Mouse (Mus musculus) kidney, embryonic 14.5 days (tissue): ENCODE data around the gene Hipk1. TPM values are rescaled to one million over a fixed set of nuclear protein-coding genes. Genes with fewer than 3 reads are reported as not detected.

ENCODE experiments used
- ATAC-seq: fragments of 200-750 bp; cut with Nextera tagmentation; 2 replicates; pipeline ENCODE4 v1.8.0; 2017; ENCODE audit warnings: moderate number of reproducible peaks, mild to moderate bottlenecking, moderate TSS enrichment, moderate library complexity; ENCODE audit not compliant: low FRiP score, low TSS enrichment
- H3K27ac ChIP-seq: fragments of 300-500 bp; sonication (generic); 2 replicates; pipeline ENCODE4 v1.5.1; 2014; ENCODE audit warnings: low read depth, mild to moderate bottlenecking, low read length, moderate library complexity, mixed read lengths
- H3K27me3 ChIP-seq: fragments of 300-500 bp; sonication (generic); 2 replicates; pipeline ENCODE4 v1.6.1; 2014; ENCODE audit warnings: mild to moderate bottlenecking, low read length; ENCODE audit not compliant: control insufficient read depth, insufficient read depth
- H3K36me3 ChIP-seq: fragments of 300-500 bp; sonication (generic); 2 replicates; pipeline ENCODE4 v1.6.1; 2014; ENCODE audit warnings: low read length, mixed read lengths; ENCODE audit not compliant: control insufficient read depth, insufficient read depth
- H3K4me1 ChIP-seq: fragments of 300-500 bp; sonication (generic); 2 replicates; pipeline ENCODE4 v1.6.1; 2014; ENCODE audit warnings: low read length, mixed read lengths; ENCODE audit not compliant: control insufficient read depth, insufficient read depth
- H3K4me2 ChIP-seq: fragments of 300-500 bp; sonication (generic); replicated peaks from 2 replicates; pipeline ENCODE4 v1.6.1; 2014; ENCODE audit warnings: low read depth, mild to moderate bottlenecking, low read length
- H3K4me3 ChIP-seq: fragments of 300-500 bp; sonication (generic); 2 replicates; pipeline ENCODE4 v1.5.1; 2014; ENCODE audit warnings: mild to moderate bottlenecking, low read length
- H3K9ac ChIP-seq: fragments of 300-500 bp; sonication (generic); 2 replicates; pipeline ENCODE4 v1.6.1; 2014; ENCODE audit warnings: low read depth, mild to moderate bottlenecking, low read length, moderate library complexity
- H3K9me3 ChIP-seq: fragments of 300-500 bp; sonication (generic); 2 replicates; pipeline ENCODE4 v1.6.1; 2016; ENCODE audit warnings: low read length; ENCODE audit not compliant: control insufficient read depth
- WGBS: fragments of 180-500 bp; shearing (Covaris S2); extraction: QIAGEN DNeasy Blood & Tissue Kit; methylation state at CpG from one replicate; pipeline ENCODE4 v1.1.7; 2014; 5-methylcytosine and 5-hydroxymethylcytosine counted together
- polyA plus RNA-seq: library from polyadenylated mRNA; unstranded; fragments of >200 nt; fragmentation: Nextera tagmentation; extraction: Ambion mirVana; gene quantifications from 2 replicates; pipeline ENCODE4 v1.2.1, GENCODE M21; 2014

Hipk1 gene
- polyA plus RNA-seq, 1 experiment from 2014 or later = 19.0 TPM

DNA sequence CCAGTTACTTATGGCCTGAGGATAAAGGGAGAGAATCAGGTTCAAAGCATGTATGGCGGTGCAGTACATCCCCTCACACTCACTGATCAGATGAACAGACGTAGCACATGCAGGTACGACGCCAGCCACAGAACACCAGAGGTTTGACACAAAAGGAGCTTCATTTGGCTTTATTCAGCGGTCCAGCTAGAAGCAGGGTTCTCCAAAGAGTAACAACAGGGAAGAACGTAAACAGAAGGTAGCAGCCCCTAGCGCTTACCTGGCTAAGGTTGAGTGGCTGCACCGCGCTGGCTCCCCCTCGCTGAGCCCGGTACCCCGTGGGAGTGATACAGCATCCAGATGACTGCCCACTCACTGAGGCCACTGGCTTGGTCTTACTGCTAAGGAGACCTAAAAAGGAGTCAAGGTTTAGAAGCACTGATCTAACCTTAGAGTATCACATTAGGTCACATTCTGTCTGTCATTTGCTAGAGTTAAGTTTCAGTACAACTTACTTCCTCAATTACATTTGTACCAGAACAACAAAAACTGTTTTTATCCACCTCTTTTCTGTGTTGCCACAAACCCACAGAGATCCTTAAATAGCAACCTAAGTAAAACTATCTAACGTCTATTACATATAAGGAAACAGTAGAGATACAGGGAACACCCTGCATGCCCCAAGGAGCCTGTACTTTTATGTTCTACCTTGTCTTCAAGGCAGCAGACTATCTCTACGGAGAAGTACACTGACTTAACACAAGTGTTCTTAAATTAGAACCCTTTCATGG is 46.2 kb downstream of the Hipk1 start:
- no peaks in the 10 kb centered on the region for H3K9me3 ChIP-seq
- ATAC-seq = no peak
- H3K4me2 ChIP-seq = no peak overlapping the region
- peaks cover 75% of the 10 kb centered on the region for H3K36me3 ChIP-seq
- H3K9ac ChIP-seq = no peak overlapping the region
- H3K27me3 ChIP-seq = no peaks in the 10 kb centered on the region
- WGBS = 64% methylated on average over 14 of the region's 14 CpGs
- no peak overlapping the region for H3K4me3 ChIP-seq
- H3K27ac ChIP-seq = no peak overlapping the region
- H3K4me1 ChIP-seq = no peaks in the 10 kb centered on the region

DNA sequence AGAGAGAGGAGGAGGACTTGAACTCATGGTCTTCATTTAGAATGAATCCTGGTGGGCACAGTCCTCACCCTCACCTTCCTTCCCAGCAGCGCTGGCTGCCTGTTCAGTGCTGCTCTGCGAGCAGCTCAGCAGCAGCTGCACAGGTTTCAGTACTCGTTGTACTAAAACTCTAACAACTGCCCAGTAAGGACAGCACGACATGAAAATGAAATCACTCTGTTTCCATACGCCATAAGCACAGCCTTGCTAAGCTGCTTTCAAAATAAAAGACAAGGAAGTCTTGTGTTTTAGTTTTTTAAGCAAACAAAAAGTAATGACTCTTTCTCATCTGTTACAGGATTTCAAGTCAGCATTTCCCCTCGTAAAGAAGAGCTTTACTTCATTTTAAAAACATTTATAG is 48.2 kb downstream of the Hipk1 start:
- Histone ChIP-seq H3K9me3 (no peaks in the 10 kb centered on the region), H3K4me3 (no peak overlapping the region), H3K36me3 (peaks cover 59% of the 10 kb centered on the region), H3K9ac (no peak overlapping the region), H3K27ac (no peak overlapping the region), H3K27me3 (no peaks in the 10 kb centered on the region), H3K4me2 (no peak overlapping the region), H3K4me1 (no peaks in the 10 kb centered on the region)
- no peak for ATAC-seq
- WGBS = 82% methylated on average over 6 of the region's 6 CpGs

DNA sequence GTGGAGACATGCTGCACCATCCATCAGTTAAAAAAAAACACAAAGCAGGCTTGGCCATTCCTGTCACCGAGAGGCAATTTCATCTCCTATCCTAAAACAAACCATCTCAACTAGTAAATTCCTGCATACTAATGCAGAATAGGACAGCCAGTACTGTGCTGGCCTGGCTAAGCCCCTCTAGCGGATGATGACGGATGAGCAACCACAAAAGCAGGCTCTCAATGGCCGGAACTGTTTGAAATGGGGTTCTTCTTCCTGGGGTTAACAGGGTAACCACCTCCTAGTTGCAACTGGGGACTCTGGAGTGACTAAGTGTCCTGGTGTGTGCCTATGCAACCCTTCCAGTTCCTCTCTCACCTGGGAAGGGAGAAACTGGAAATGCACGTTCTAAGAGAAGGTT is 51.0 kb downstream of the Hipk1 start:
- Histone ChIP-seq H3K4me1 (peaks cover 21% of the 10 kb centered on the region), H3K27me3 (no peaks in the 10 kb centered on the region), H3K36me3 (peaks cover 34% of the 10 kb centered on the region), H3K4me3 (no peak overlapping the region), H3K9ac (no peak overlapping the region), H3K9me3 (no peaks in the 10 kb centered on the region), H3K4me2 (no peak overlapping the region), H3K27ac (no peak overlapping the region)
- 47% methylated on average over 5 of the region's 5 CpGs for WGBS
- ATAC-seq = no peak

DNA sequence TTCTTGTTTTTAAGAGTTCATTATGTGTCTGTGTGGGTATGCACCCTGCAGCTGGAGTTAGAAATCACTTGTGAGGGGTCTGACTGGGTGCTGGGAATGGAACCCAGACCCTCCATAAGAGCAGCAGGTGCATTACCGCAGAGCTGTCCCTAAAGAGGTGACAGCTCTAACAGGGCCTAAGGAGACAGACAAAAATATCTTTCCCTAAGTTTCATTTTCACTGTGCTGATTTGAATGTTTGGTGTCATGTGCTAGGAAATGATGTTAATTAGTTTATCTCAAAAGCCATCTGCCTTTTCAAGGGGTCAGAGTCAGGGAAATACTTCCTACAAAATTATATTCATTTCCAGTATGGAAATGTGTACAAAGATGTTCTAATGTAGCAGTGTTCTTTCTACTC is 52.0 kb downstream of the Hipk1 start, which contains the start of gene Gm10964:
Gene Gm10964, plus strand, starts transcription at position 38 of the 400 bp plus-strand sequence.
- Histone ChIP-seq H3K4me1 (peaks cover 32% of the 10 kb centered on the region), H3K27ac (peak within 1 kb of the TSS; percentile 94), H3K27me3 (no peaks in the 10 kb centered on the region), H3K4me3 (peak within 1 kb of the TSS; percentile 40), H3K9ac (peak within 1 kb of the TSS; percentile 54), H3K4me2 (peak within 1 kb of the TSS; percentile 51), H3K9me3 (no peaks in the 10 kb centered on the region), H3K36me3 (peaks cover 24% of the 10 kb centered on the region)
- 93% methylated on average over 1 of the region's 1 CpGs for WGBS
- no peak for ATAC-seq

DNA sequence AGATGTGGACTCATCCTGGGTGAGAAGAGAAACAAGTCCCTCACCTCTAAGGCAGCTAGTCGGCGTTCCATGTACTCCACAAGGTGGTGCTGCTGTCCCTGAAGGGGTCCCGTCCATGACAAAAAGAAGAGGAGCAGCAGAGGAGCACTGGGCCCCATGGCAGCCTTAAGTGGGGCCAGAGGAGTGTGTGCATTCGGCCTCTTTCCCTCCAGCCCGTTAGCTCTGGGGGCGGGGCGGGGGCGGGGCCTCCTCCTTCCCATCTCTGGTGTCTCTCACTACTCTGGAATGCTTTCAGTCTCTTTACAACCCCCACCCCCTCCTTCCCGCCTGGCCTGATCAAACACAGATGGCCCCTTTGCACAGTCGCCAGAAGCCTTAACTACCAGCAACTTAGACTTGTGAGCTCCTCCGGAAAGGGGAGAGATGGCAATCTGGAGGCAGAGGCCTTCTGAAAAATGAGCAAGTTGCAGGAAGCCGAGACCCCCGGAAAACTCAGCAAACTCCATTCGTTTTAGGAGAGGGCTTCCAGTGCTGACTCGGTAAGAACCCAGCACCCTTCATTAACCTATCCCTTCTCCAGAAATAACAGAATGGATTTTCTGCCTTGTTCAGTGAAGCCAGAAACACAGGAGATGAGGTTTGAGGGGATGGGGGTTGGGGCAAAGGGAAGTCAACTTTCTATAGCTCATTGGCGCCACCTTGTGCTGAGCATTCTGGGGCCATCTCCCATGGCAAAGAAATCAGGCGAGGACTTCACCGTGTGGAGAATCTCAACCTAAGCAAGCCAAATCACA is 53.4 kb downstream of the Hipk1 start, which contains the start of gene Olfml3:
Gene Olfml3, minus strand, starts transcription at position 224 of the 794 bp plus-strand sequence.
- no peaks in the 10 kb centered on the region for H3K27me3 ChIP-seq
- peaks cover 12% of the 10 kb centered on the region; the same call in 1 of the 2 replicates for H3K36me3 ChIP-seq
- H3K9me3 ChIP-seq = no peaks in the 10 kb centered on the region
- peaks cover 45% of the 10 kb centered on the region for H3K4me1 ChIP-seq
- peak within 1 kb of the TSS; percentile 51 for H3K4me2 ChIP-seq
- H3K9ac ChIP-seq = peak within 1 kb of the TSS; percentile 54
- H3K4me3 ChIP-seq = peak within 1 kb of the TSS; percentile 40
- ATAC-seq = peak; percentile 85
- peak within 1 kb of the TSS; percentile 94 for H3K27ac ChIP-seq
- 0% methylated on average over 18 of the region's 18 CpGs for WGBS

DNA sequence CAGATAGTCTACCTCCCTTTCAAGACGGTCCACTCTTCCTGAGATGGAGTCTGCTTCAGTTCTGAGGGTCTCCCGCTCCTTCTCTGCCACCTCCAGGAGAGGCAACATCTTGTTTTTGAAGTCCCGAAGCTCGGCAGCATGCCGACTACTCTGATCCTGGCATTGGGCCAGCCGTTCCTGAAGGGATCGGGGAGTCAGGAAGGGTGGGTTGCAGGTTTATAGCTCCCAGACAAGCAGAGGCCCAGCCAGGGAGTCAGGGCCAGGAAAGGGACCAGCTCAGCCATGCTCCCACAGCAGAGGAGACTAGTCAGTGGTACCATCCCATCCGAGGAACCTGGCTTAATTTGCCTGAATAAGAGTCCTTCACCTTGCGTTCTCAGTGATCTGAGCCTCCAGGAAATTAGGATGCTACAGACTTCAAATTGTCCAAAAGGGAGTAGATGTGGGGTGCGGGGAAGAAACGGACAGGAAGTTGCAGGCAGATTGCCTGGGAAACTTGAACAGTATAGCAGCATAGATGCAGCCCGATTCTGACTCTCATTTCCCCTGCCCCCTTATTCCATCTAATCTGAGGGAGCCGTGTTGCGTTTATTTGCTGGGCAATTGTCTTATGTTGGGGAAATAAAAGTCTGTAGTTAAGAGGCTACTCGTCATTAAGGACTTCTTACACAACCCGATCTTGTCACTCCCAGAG is 54.2 kb downstream of the Hipk1 start:
- Histone ChIP-seq H3K4me2 (peak overlapping the region; percentile 51), H3K9ac (peak overlapping the region; percentile 54), H3K4me1 (peaks cover 48% of the 10 kb centered on the region), H3K36me3 (peaks cover 7% of the 10 kb centered on the region; the same call in 1 of the 2 replicates), H3K9me3 (no peaks in the 10 kb centered on the region), H3K4me3 (peak overlapping the region; percentile 40), H3K27ac (peak overlapping the region; percentile 94), H3K27me3 (no peaks in the 10 kb centered on the region)
- ATAC-seq = no peak
- WGBS = 20% methylated on average over 16 of the region's 16 CpGs

DNA sequence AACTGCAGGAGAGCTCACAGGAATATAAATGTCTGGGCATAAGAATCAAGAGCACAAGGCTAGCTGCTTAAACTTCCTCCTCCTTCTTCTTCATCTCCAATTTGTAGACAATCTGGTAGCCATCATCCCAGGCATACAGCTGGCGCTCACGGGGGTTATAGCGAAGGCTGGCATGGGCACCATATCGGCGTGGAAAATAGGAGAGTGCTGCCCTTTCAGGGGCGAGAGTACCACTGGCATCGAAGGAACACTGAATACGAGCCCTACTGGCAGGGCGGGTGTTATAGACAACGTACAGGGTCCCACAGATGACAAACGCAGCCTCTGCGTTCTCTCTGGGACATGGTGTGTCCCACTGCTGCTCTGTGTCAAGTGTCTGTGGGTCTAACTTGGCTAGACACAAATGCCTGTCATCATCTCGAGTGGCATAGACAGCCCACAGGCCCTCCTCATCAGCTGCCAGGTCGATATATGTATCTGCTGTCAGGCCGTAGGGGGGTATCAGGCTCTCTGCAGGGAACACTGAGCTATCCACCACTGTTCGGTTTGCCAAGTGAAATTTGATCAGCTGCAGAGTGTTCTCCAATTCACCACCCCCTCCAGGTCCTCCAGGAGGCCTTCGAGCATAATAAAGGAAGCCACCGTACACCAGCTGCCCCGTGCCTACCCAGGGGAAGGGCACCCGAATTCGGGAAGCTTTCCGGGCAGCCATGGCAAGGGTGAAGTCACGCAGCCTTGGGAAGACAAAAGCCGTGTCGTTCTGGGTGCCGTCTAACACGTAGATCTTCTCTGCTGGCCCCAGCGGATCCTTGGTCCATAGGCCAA is 55.4 kb downstream of the Hipk1 start:
- Histone ChIP-seq H3K27me3 (no peaks in the 10 kb centered on the region), H3K9me3 (no peaks in the 10 kb centered on the region), H3K4me3 (peak overlapping the region; percentile 40), H3K36me3 (peaks cover 4% of the 10 kb centered on the region; the same call in 1 of the 2 replicates), H3K27ac (peak overlapping the region; percentile 94; the same call in 1 of the 2 replicates), H3K9ac (peak overlapping the region; percentile 54), H3K4me2 (peak overlapping the region; percentile 51), H3K4me1 (peaks cover 48% of the 10 kb centered on the region)
- ATAC-seq = no peak
- WGBS = 57% methylated on average over 28 of the region's 28 CpGs
